Mouse (Mus musculus) liver, embryonic 14.5 days (tissue): ENCODE measurements around the gene Setd6. TPM values are rescaled to one million over a fixed set of nuclear protein-coding genes. Genes with fewer than 3 reads are reported as not detected.

ENCODE experiments used
- ATAC-seq: fragments of 200-750 bp; cut with Nextera tagmentation; 2 replicates; pipeline ENCODE4 v1.8.0; 2017; ENCODE audit warnings: moderate number of reproducible peaks, mild to moderate bottlenecking, moderate library complexity; ENCODE audit not compliant: insufficient read depth
- DNase-seq, 3 experiments: peaks; one replicate each; pipeline ENCODE4 v3.0.0-alpha.2; 2012 to 2013; ENCODE audit warnings: low read depth in 3 of 3, low spot score in 3 of 3
- H3K27ac ChIP-seq: fragments of 300-500 bp; sonication (generic); 2 replicates; pipeline ENCODE4 v1.5.1; 2014; ENCODE audit warnings: moderate library complexity, mild to moderate bottlenecking, control low read depth, inconsistent platforms
- H3K27me3 ChIP-seq: fragments of 300-500 bp; sonication (generic); 2 replicates; pipeline ENCODE4 v1.6.1; 2014; ENCODE audit warnings: mild to moderate bottlenecking, low read length, moderate library complexity; ENCODE audit not compliant: control insufficient read depth, insufficient read depth
- H3K36me3 ChIP-seq: fragments of 300-500 bp; sonication (generic); replicated peaks from 2 replicates; pipeline ENCODE4 v1.6.1; 2014; ENCODE audit warnings: low read depth; ENCODE audit not compliant: control insufficient read depth, insufficient read depth
- H3K4me1 ChIP-seq, 2 experiments: fragments of 200-500 bp in 1 of 2; fragments of 300-500 bp in 1 of 2; sonication (generic) in 1 of 2; replicated peaks; 2 replicates each; pipeline ENCODE4 v1.6.1; 2012 to 2014; ENCODE audit warnings: antibody characterized with exemption in 1 of 2, inconsistent platforms in 1 of 2, low read length in 1 of 2; ENCODE audit not compliant: control insufficient read depth in 2 of 2, insufficient read depth in 2 of 2
- H3K4me2 ChIP-seq: fragments of 300-500 bp; sonication (generic); 2 replicates; pipeline ENCODE4 v1.6.1; 2014; ENCODE audit warnings: low read depth, mild to moderate bottlenecking, control low read depth, moderate library complexity
- H3K4me3 ChIP-seq, 2 experiments: fragments of 200-500 bp in 1 of 2; fragments of 300-500 bp in 1 of 2; sonication (generic) in 1 of 2; 2 replicates each; pipeline ENCODE4 v1.5.1; 2012 to 2014; ENCODE audit warnings: low read depth in 2 of 2, low read length in 2 of 2, mild to moderate bottlenecking in 2 of 2, control low read depth in 1 of 2, inconsistent platforms in 1 of 2, moderate library complexity in 1 of 2; ENCODE audit not compliant: insufficient read depth in 1 of 2
- H3K9ac ChIP-seq: fragments of 300-500 bp; sonication (generic); replicated peaks from 2 replicates; pipeline ENCODE4 v1.6.1; 2014; ENCODE audit warnings: mild to moderate bottlenecking, control low read depth, moderate library complexity
- H3K9me3 ChIP-seq: fragments of 300-500 bp; sonication (generic); 2 replicates; pipeline ENCODE4 v1.6.1; 2016; ENCODE audit warnings: low read length, mixed read lengths; ENCODE audit not compliant: control insufficient read depth
- CTCF ChIP-seq: IDR thresholded peaks from 2 replicates; pipeline ENCODE4 v1.5.1; 2016; ENCODE audit warnings: antibody characterized with exemption, low read depth, control low read depth
- EP300 ChIP-seq: IDR thresholded peaks from 2 replicates; pipeline ENCODE4 v1.6.1; 2016; ENCODE audit warnings: antibody characterized with exemption, low read depth
- WGBS: fragments of 180-500 bp; shearing (Covaris S2); extraction: QIAGEN DNeasy Blood & Tissue Kit; methylation state at CpG from one replicate; pipeline ENCODE4 v1.1.7; 2014; ENCODE audit not compliant: insufficient replicate concordance; 5-methylcytosine and 5-hydroxymethylcytosine counted together
- polyA plus RNA-seq, 2 experiments: library from polyadenylated mRNA; depleted of rRNA in 1 of 2; stranded (reverse) in 1 of 2; unstranded in 1 of 2; fragments of >200 nt; fragmentation: Nextera tagmentation in 1 of 2; extraction: Ambion mirVana in 1 of 2; gene quantifications; 2 replicates each; pipeline versions ENCODE4 v1.2.1 to v1.2.3; 2012 to 2014

Setd6 gene
- polyA plus RNA-seq, 2 experiments, result 15.0 to 16.0 TPM

- H3K27ac ChIP-seq, result no peak overlapping the region
- ATAC-seq (no peak), DNase-seq (no peak)
- no peak overlapping the region for H3K4me2 ChIP-seq
- no peaks in the 10 kb centered on the region for H3K27me3 ChIP-seq
- no peaks in the 10 kb centered on the region for H3K9me3 ChIP-seq
- H3K4me3 ChIP-seq, result no peak overlapping the region
- no peaks in the 10 kb centered on the region for H3K36me3 ChIP-seq
- H3K4me1 ChIP-seq, result peaks cover 10 to 11% of the 10 kb centered on the region in 2 experiments
- WGBS, result 53% methylated on average over 3 of the region's 3 CpGs
- TF ChIP-seq EP300 (no peak), CTCF (no peak)
- no peak overlapping the region for H3K9ac ChIP-seq
These were observed 4.7 kb upstream of the Setd6 start for GRCm38 (mm10) chr8:95711029-95711428.

- DNase-seq (no peak), ATAC-seq (no peak)
- peaks cover 3% of the 10 kb centered on the region for H3K36me3 ChIP-seq
- H3K4me2 ChIP-seq, result no peak overlapping the region
- no peaks in the 10 kb centered on the region for H3K9me3 ChIP-seq
- H3K9ac ChIP-seq, result no peak overlapping the region
- WGBS, result 60% methylated on average over 9 of the region's 9 CpGs
- no peaks in the 10 kb centered on the region for H3K27me3 ChIP-seq
- no peak overlapping the region for H3K4me3 ChIP-seq
- no peak overlapping the region for H3K27ac ChIP-seq
- peaks cover 16 to 18% of the 10 kb centered on the region in 2 experiments for H3K4me1 ChIP-seq
- no peak for TF ChIP-seq EP300
- TF ChIP-seq CTCF, result no peak
These were observed 3.3 kb upstream of the Setd6 start for GRCm38 (mm10) chr8:95712395-95712794.

GRCm38 (mm10) chr8:95713100-95714010 is 2.3 kb upstream of the Setd6 start:
- peaks cover 13% of the 10 kb centered on the region for H3K36me3 ChIP-seq
- no peaks in the 10 kb centered on the region for H3K27me3 ChIP-seq
- no peak overlapping the region for H3K9ac ChIP-seq
- H3K4me2 ChIP-seq, result no peak overlapping the region
- H3K4me3 ChIP-seq, result no peak overlapping the region
- H3K4me1 ChIP-seq, result peaks cover 16 to 18% of the 10 kb centered on the region in 2 experiments
- peak; percentile 21; the same call in 1 of the 2 replicates for ATAC-seq
- TF ChIP-seq CTCF (peak; percentile 95), EP300 (no peak)
- peak; percentile 54 to 67 (median 56) for DNase-seq
- H3K27ac ChIP-seq, result no peak overlapping the region
- no peaks in the 10 kb centered on the region for H3K9me3 ChIP-seq
- WGBS, result 73% methylated on average over 19 of the region's 19 CpGs

- DNase-seq, result no peak
- Histone ChIP-seq H3K4me2 (no peak overlapping the region), H3K4me3 (no peak overlapping the region), H3K9me3 (no peaks in the 10 kb centered on the region), H3K9ac (no peak overlapping the region), H3K27ac (no peak overlapping the region), H3K27me3 (no peaks in the 10 kb centered on the region), H3K4me1 (peaks cover 16 to 18% of the 10 kb centered on the region in 2 experiments), H3K36me3 (peaks cover 23% of the 10 kb centered on the region)
- TF ChIP-seq CTCF (no peak), EP300 (no peak)
- WGBS, result 74% methylated on average over 4 of the region's 4 CpGs
- ATAC-seq, result no peak
These were observed 1.3 kb upstream of the Setd6 start for GRCm38 (mm10) chr8:95714367-95714766.

- Histone ChIP-seq H3K36me3 (peaks cover 28% of the 10 kb centered on the region), H3K4me2 (peak overlapping the region; percentile 67), H3K9ac (peak overlapping the region; percentile 56), H3K9me3 (no peaks in the 10 kb centered on the region), H3K27me3 (no peaks in the 10 kb centered on the region), H3K4me3 (peak overlapping the region in 1 of 2 experiments; percentile 63; a peak in 2 of 4 replicates), H3K27ac (peak overlapping the region; percentile 69), H3K4me1 (peaks cover 16 to 18% of the 10 kb centered on the region in 2 experiments)
- DNase-seq (no peak), ATAC-seq (no peak)
- WGBS, result 35% methylated on average over 6 of the region's 6 CpGs
- TF ChIP-seq EP300 (no peak), CTCF (no peak)
These were observed 756 bp upstream of the Setd6 start for GRCm38 (mm10) chr8:95714837-95715413.
